Mouse (Mus musculus) hindbrain, embryonic 15.5 days (tissue): ENCODE results near the gene Zfp831. TPM values are rescaled to one million over a fixed set of nuclear protein-coding genes. Genes with fewer than 3 reads are reported as not detected.

ENCODE experiments used
- ATAC-seq: fragments of 200-750 bp; cut with Nextera tagmentation; 2 replicates; pipeline ENCODE4 v1.8.0; 2017; ENCODE audit warnings: low read depth, moderate number of reproducible peaks, moderate TSS enrichment; ENCODE audit not compliant: low FRiP score
- H3K27ac ChIP-seq: fragments of 300-500 bp; sonication (generic); replicated peaks from 2 replicates; pipeline ENCODE4 v1.5.1; 2015; ENCODE audit warnings: mild to moderate bottlenecking, inconsistent platforms
- H3K27me3 ChIP-seq: fragments of 300-500 bp; sonication (generic); 2 replicates; pipeline ENCODE4 v1.6.1; 2015; ENCODE audit warnings: control low read depth, inconsistent platforms
- H3K36me3 ChIP-seq: fragments of 300-500 bp; sonication (generic); 2 replicates; pipeline ENCODE4 v1.6.1; 2015; ENCODE audit warnings: control low read depth, inconsistent platforms
- H3K4me1 ChIP-seq: fragments of 300-500 bp; sonication (generic); replicated peaks from 2 replicates; pipeline ENCODE4 v1.6.1; 2015; ENCODE audit warnings: control low read depth, inconsistent platforms
- H3K4me2 ChIP-seq: fragments of 300-500 bp; sonication (generic); 2 replicates; pipeline ENCODE4 v1.6.1; 2015; ENCODE audit warnings: moderate library complexity, mild to moderate bottlenecking, inconsistent platforms
- H3K4me3 ChIP-seq: fragments of 300-500 bp; sonication (generic); 2 replicates; pipeline ENCODE4 v1.5.1; 2015; ENCODE audit warnings: mild to moderate bottlenecking, inconsistent platforms
- H3K9ac ChIP-seq: fragments of 300-500 bp; sonication (generic); 2 replicates; pipeline ENCODE4 v1.6.1; 2015; ENCODE audit warnings: inconsistent platforms
- H3K9me3 ChIP-seq: fragments of 300-500 bp; sonication (generic); 2 replicates; pipeline ENCODE4 v1.6.1; 2016; ENCODE audit warnings: control low read depth, inconsistent platforms
- WGBS: fragments of 180-500 bp; shearing (Covaris S2); methylation state at CpG from one replicate; pipeline ENCODE4 v1.1.7; 2015; 5-methylcytosine and 5-hydroxymethylcytosine counted together
- polyA plus RNA-seq: library from polyadenylated mRNA; unstranded; fragments of >200 nt; fragmentation: Nextera tagmentation; extraction: Ambion mirVana; gene quantifications from 2 replicates; pipeline ENCODE4 v1.2.1, GENCODE M21; 2015

Zfp831 gene
- 0.01 TPM in 1 of 2 replicates, not detected in the other for polyA plus RNA-seq

- no peaks in the 10 kb centered on the region for H3K9me3 ChIP-seq
- 84% methylated on average over 18 of the region's 18 CpGs for WGBS
- H3K36me3 ChIP-seq: no peaks in the 10 kb centered on the region
- no peak for ATAC-seq
- no peaks in the 10 kb centered on the region for H3K4me1 ChIP-seq
- no peak within 1 kb of the TSS for H3K4me2 ChIP-seq
- H3K9ac ChIP-seq: no peak within 1 kb of the TSS
- H3K27ac ChIP-seq: no peak within 1 kb of the TSS
- no peak within 1 kb of the TSS for H3K4me3 ChIP-seq
- H3K27me3 ChIP-seq: no peaks in the 10 kb centered on the region
Measured at GRCm38 (mm10) chr2:174643448-174644144, at the start of gene Zfp831. Gene Zfp831, plus strand, starts transcription at chr2:174643534.

DNA sequence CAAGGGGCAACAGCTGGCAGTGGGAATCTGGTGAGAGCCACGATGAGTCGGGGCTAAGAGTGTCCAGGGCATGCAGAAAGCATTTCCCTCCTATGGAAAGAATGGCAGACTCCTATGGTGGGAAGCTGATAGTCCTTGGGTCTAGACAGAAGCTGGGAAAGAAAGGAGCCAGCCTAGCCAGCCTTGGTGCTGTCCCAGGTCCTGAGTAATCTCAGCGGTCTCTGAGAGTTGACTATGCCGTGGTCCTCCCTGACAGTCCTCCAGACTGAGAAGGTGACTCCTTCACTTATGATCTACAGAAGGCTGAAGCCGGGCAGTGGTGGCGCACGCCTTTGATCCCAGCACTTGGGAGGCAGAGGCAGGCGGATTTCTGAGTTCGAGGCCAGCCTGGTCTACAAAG lies 48.4 kb upstream of the Zfp831 start:
- ATAC-seq: no peak
- Histone ChIP-seq H3K4me1 (no peaks in the 10 kb centered on the region), H3K27me3 (no peaks in the 10 kb centered on the region), H3K9me3 (no peaks in the 10 kb centered on the region), H3K4me3 (no peak overlapping the region), H3K9ac (no peak overlapping the region), H3K27ac (no peak overlapping the region), H3K36me3 (no peaks in the 10 kb centered on the region), H3K4me2 (no peak overlapping the region)
- WGBS: 85% methylated on average over 9 of the region's 9 CpGs

DNA sequence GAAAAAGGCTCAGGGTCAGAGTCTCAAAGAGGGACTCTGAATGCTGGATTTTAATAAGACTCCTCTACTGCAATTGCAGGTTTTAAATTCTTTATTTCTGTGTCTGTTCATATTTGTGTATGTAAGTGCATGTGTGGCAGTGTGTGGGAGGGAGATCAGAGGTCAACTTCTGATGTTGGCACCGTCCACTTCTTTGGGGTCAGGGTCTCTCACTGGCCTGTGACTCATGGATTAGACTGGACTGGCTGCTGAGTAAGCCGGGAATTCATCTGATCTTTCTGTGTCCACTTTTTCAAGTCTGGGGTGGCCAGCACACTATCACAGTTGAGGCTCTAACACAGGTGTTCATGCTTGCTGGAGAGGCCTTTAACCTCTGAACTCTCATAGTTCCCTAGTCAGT lies 47.7 kb upstream of the Zfp831 start:
- Histone ChIP-seq H3K27me3 (no peaks in the 10 kb centered on the region), H3K9ac (no peak overlapping the region), H3K36me3 (no peaks in the 10 kb centered on the region), H3K4me1 (no peaks in the 10 kb centered on the region), H3K27ac (no peak overlapping the region), H3K9me3 (no peaks in the 10 kb centered on the region), H3K4me2 (no peak overlapping the region), H3K4me3 (no peak overlapping the region)
- WGBS: 89% methylated on average over 2 of the region's 2 CpGs
- no peak for ATAC-seq

DNA sequence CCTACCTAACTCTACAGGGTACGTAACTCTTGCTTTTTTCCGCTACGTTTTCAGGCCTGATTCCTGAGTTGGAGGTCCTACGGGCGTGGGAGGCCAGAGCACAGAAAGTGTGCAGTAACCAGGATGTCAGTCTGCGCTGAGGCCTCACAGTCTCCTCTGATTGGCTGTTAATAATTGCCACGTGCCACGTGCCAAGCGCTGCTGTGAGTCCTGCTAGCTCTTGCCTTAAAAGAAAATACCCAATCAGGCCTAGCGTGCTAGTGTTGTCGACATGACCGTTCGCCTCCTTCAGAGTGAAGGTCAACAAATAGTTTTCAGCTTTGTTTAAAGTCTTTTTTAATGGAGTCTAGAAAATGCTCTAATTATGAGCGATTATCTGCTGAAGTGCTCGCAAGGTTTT lies 46.9 kb upstream of the Zfp831 start:
- ATAC-seq: no peak
- WGBS: 93% methylated on average over 15 of the region's 15 CpGs
- no peak overlapping the region for H3K4me2 ChIP-seq
- no peaks in the 10 kb centered on the region for H3K4me1 ChIP-seq
- H3K27me3 ChIP-seq: no peaks in the 10 kb centered on the region
- H3K9me3 ChIP-seq: no peaks in the 10 kb centered on the region
- H3K27ac ChIP-seq: no peak overlapping the region
- H3K4me3 ChIP-seq: no peak overlapping the region
- H3K9ac ChIP-seq: no peak overlapping the region
- no peaks in the 10 kb centered on the region for H3K36me3 ChIP-seq

DNA sequence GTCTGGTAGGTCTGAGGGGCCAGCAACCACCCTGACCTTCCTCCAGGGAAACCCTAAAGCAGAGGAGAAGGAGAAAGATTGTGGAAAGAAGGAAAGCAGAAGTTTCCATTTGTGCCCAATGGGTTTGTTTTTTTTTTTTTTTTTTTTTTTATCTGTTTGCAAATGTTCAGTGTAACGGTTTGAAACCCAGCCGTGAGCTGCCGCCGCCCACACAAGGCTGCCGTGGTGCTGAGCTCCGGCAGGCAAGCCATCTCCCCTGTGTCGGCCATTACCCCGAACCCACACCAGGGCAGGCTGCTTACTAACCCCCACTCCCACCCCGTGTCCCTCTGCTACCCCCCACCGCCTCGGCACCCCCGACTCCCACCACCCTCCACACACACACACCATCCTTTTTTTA lies 44.9 kb upstream of the Zfp831 start:
- H3K4me3 ChIP-seq: no peak overlapping the region
- H3K27me3 ChIP-seq: no peaks in the 10 kb centered on the region
- ATAC-seq: no peak
- no peaks in the 10 kb centered on the region for H3K36me3 ChIP-seq
- H3K9ac ChIP-seq: no peak overlapping the region
- H3K27ac ChIP-seq: no peak overlapping the region
- no peaks in the 10 kb centered on the region for H3K9me3 ChIP-seq
- 71% methylated on average over 12 of the region's 12 CpGs for WGBS
- H3K4me2 ChIP-seq: no peak overlapping the region
- H3K4me1 ChIP-seq: no peaks in the 10 kb centered on the region

DNA sequence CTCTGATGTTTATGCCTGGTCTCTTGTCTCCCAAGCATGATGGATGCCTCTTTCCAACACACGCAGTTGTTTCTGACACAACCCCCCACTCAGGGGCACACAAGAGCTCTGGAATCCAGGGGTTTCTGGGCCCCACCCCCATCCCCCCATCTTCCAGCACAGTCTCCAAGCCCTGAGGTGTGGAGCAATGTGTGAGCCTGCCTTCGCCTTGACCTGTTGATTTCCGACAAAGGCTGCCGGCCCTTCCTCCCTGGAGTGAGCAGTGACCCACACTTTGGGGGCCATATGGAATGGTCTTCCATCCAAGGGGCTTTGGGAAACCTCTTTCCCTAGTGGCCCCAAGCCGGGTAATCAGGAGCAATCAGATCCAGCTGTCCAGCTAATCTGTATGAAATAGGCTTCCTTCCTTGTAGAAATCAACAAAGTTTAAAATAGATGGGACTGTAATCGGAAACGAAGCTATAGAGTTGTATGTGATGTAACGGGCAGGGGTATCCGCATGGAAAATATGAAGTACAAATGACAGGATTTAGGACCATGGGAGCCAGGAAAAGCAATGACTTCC lies 44.2 kb upstream of the Zfp831 start:
- 87% methylated on average over 9 of the region's 9 CpGs for WGBS

DNA sequence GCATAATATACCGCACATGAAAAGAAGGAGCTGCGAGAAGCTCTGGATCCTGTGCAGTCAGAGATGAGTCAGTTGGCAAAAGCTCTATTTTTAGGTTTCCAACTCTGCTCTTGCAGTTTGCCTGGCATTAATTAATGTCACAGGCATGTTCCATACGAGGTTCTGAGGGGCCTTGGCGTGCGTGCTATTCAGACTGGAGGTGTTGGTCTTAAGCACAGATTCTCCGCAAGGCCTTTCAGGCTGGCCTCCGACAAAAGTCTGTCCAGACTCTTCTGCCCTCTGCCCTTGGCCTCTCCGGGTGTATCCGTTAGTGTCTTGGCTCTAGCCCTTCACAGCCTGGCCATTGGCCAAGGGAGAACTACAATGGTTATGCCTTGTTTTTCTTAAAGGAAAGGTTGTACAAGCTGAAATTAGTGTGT lies 43.5 kb upstream of the Zfp831 start:
- Histone ChIP-seq H3K9me3 (no peaks in the 10 kb centered on the region), H3K4me3 (no peak overlapping the region), H3K4me2 (no peak overlapping the region), H3K36me3 (no peaks in the 10 kb centered on the region), H3K27ac (no peak overlapping the region), H3K9ac (no peak overlapping the region), H3K4me1 (no peaks in the 10 kb centered on the region), H3K27me3 (no peaks in the 10 kb centered on the region)
- whole genome bisulfite sequencing: 73% methylated on average over 9 of the region's 9 CpGs
- ATAC-seq: no peak

More for the DNA sequence above, 44.2 kb upstream of the Zfp831 start:
- Histone ChIP-seq H3K9ac (no peak overlapping the region), H3K27me3 (no peaks in the 10 kb centered on the region), H3K36me3 (no peaks in the 10 kb centered on the region), H3K27ac (no peak overlapping the region), H3K4me3 (no peak overlapping the region), H3K9me3 (no peaks in the 10 kb centered on the region), H3K4me2 (no peak overlapping the region), H3K4me1 (no peaks in the 10 kb centered on the region)
- ATAC-seq: no peak

DNA sequence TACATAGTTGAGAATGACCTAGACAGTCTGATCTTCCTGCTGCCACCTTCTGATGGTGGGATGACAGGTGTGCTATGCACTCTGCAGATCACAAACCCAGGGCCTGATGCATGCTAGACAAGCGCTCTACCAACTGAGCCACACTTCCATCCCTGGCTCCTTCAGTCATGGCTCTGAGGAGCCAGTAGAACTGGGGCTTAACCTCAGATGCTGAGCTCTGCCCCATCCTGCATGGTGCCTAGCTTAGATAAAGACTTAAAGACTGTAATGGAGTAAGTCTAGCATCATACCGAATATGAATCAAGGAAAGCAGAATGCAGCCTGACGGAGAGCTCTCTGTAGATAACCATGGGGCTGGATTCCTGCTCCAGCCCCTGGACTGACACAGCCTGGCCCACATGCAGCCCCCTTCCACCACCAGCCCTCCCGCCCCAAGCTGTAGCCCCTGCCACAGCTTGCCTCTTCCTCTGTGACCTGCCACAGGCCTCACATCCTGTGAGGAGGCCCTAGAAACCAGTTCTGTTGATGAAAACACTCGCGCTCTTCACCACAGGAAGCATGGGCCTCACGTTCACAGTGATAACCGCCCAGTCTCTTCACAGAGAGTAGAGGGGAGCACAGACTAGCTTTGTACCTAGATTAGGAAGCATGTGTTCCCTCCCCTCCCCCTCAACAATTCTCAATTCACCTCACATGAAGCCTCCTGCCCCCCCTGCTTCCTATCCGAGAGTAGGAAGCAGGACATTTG lies 41.2 kb upstream of the Zfp831 start:
- no peak overlapping the region for H3K4me2 ChIP-seq
- no peak for ATAC-seq
- H3K36me3 ChIP-seq: no peaks in the 10 kb centered on the region
- H3K27ac ChIP-seq: no peak overlapping the region
- no peak overlapping the region for H3K4me3 ChIP-seq
- H3K27me3 ChIP-seq: no peaks in the 10 kb centered on the region
- 70% methylated on average over 9 of the region's 9 CpGs for WGBS
- no peaks in the 10 kb centered on the region for H3K9me3 ChIP-seq
- no peak overlapping the region for H3K9ac ChIP-seq
- no peaks in the 10 kb centered on the region for H3K4me1 ChIP-seq

- no peak for ATAC-seq
- no peak overlapping the region for H3K4me3 ChIP-seq
- no peak overlapping the region for H3K27ac ChIP-seq
- no peaks in the 10 kb centered on the region for H3K4me1 ChIP-seq
- H3K36me3 ChIP-seq: no peaks in the 10 kb centered on the region
- H3K9me3 ChIP-seq: no peaks in the 10 kb centered on the region
- H3K4me2 ChIP-seq: no peak overlapping the region
- H3K9ac ChIP-seq: no peak overlapping the region
- WGBS: 95% methylated on average over 7 of the region's 7 CpGs
- no peaks in the 10 kb centered on the region for H3K27me3 ChIP-seq
Measured at GRCm38 (mm10) chr2:174603321-174603720, 40.0 kb upstream of the Zfp831 start.

DNA sequence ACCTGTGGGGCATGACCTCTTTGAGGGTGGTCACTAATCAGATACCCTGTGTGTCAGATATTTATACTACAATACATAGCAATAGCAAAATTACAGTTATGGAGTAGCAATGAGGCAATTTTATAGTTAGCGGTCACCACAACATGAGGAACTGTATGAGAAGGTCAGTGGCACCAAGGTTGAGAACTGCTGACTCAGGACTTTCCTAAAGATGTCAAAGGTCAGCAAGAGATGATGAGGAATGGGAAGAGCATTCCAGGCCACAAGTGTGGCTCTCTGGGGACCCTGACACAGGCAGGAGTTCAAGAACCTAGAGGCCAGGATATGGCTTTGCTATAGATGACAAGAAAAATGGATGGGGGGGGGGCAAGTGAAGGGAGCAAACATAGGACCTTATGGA lies 38.3 kb upstream of the Zfp831 start:
- no peaks in the 10 kb centered on the region for H3K4me1 ChIP-seq
- H3K4me3 ChIP-seq: no peak overlapping the region
- ATAC-seq: no peak
- H3K9ac ChIP-seq: no peak overlapping the region
- H3K4me2 ChIP-seq: no peak overlapping the region
- no peak overlapping the region for H3K27ac ChIP-seq
- WGBS: 95% methylated on average over 1 of the region's 1 CpGs
- no peaks in the 10 kb centered on the region for H3K36me3 ChIP-seq
- H3K27me3 ChIP-seq: no peaks in the 10 kb centered on the region
- H3K9me3 ChIP-seq: no peaks in the 10 kb centered on the region

- WGBS: 93% methylated on average over 4 of the region's 4 CpGs
- no peaks in the 10 kb centered on the region for H3K36me3 ChIP-seq
- H3K9me3 ChIP-seq: no peaks in the 10 kb centered on the region
- no peaks in the 10 kb centered on the region for H3K27me3 ChIP-seq
- H3K4me2 ChIP-seq: no peak overlapping the region
- H3K4me1 ChIP-seq: no peaks in the 10 kb centered on the region
- no peak for ATAC-seq
- H3K9ac ChIP-seq: no peak overlapping the region
- H3K27ac ChIP-seq: no peak overlapping the region
- no peak overlapping the region for H3K4me3 ChIP-seq
Measured at GRCm38 (mm10) chr2:174605442-174606087, 37.8 kb upstream of the Zfp831 start.

DNA sequence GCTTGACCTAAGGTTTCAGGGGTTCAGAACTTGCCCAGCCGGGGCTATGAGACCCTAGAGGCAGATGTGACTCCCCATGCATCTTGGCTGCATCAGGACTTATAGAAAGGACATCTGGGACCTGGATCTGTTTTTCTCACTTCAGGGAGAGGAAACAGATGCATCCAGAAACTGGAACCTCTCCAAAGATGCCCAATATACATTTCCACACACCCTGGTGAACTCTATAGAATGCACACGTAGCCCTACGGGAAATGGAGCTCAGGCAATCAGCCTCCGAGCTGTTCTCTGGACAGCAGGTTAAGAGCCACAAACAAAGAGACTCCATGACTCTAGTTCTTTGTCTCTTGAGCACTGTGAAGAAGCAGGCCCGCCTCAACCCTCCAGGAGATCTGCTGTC lies 37.0 kb upstream of the Zfp831 start:
- no peak for ATAC-seq
- Histone ChIP-seq H3K4me3 (no peak overlapping the region), H3K4me1 (no peaks in the 10 kb centered on the region), H3K27me3 (no peaks in the 10 kb centered on the region), H3K9me3 (no peaks in the 10 kb centered on the region), H3K9ac (no peak overlapping the region), H3K36me3 (no peaks in the 10 kb centered on the region), H3K27ac (no peak overlapping the region), H3K4me2 (no peak overlapping the region)
- WGBS: 69% methylated on average over 5 of the region's 5 CpGs
